Mouse (Mus musculus) left cerebral cortex, adult 18-20 months (tissue): ENCODE data around the gene Slc37a3. TPM values are rescaled to one million over a fixed set of nuclear protein-coding genes. Genes with fewer than 3 reads are reported as not detected.
"Not testable (repeated sequence)": the region's sequence is repeated elsewhere in the genome, so short reads cannot be mapped to it uniquely, and the experiment has no call there.

Source experiments
- DNase-seq, 2 experiments: peaks; one replicate each; pipeline ENCODE4 v3.0.0; 2021 to 2022; ENCODE audit warnings: low spot score in 2 of 2, mixed read lengths in 1 of 2
- total RNA-seq, 2 experiments: library from RNA; stranded (reverse); gene quantifications; 2 replicates each; pipeline ENCODE4 v1.2.3; 2021

The Slc37a3 gene
- total RNA-seq, 2 experiments from 2014 or later, result 65.9 to 71.6 TPM

- no peak for DNase-seq
Observed at GRCm38 (mm10) chr6:39379749-39380148, 2.3 kb upstream of the Slc37a3 start.

GRCm38 (mm10) chr6:39379224-39379623, 1.7 kb upstream of the Slc37a3 start:
- DNase-seq, result no peak

GRCm38 (mm10) chr6:39378161-39378835, 823 bp upstream of the Slc37a3 start:
- DNase-seq, result not testable (repeated sequence)

DNA sequence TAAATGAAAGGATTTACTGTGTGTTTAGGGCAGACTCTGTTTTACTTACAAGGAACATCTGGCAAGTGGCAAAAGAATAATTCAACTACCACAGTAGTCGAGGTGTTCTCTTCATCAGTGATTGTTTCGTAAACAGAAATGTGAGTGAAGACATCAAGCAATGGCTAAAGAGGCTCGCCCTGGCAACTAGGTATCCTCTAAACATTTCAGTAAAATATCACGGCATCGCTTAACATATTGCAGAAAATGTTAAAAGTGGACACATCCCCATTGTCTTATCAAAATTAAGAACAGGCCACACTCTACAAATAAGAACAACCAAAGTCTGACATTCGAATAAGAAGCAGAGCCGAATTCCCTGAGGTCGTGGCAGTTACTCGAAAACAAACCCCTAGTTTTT, 700 bp downstream of the Slc37a3 start:
- DNase-seq, result no peak

DNA sequence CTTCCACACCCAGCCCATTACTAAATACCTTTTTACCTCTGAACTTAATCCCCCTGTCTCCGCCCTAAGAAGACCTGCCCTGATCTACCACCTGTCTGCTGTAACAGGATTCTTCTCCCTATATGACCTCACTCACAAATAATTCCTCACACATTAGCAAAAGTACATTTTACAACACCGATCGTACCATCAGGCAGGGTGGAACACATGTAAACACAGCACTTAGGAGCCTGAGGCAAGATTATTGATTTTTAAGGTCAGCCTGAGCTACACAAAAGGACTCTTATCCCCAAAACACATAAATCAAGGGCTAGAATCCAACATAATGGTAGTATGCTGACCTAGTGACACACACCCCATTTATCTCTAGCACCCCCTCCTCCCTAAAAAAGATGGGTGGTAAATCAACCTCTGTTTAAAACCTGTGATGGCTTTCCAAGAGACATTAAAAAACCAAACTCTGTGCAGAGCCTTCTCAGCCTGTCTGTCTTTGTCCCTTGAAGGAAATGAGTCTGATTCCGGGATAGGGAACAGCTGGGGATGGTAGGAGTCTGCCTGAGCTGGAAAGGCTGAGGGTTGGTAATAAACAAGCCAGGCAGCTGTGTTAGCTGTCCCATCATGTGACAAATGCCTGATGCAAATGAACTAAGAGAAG, 4.0 kb downstream of the Slc37a3 start:
- DNase-seq, result no peak

DNA sequence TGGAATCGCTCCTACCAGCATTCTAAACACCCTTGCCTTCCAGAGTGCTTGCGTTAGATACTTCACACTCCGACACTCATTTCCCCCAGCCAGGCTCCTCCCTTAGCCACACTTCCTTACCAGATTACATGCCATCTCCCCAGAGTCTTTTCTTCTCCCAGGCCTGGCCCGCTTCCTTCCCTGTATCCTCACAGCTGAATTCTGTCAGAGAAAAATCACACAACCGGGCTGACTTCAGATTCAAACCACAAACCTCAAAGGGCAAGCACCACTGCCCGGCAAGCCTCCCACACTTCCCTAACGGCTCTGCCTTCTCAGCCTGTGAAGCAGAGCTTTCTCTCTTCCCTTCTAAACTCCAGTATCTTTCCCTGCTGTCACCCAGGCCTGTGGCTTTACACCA, 4.7 kb downstream of the Slc37a3 start:
- DNase-seq, result no peak

DNA sequence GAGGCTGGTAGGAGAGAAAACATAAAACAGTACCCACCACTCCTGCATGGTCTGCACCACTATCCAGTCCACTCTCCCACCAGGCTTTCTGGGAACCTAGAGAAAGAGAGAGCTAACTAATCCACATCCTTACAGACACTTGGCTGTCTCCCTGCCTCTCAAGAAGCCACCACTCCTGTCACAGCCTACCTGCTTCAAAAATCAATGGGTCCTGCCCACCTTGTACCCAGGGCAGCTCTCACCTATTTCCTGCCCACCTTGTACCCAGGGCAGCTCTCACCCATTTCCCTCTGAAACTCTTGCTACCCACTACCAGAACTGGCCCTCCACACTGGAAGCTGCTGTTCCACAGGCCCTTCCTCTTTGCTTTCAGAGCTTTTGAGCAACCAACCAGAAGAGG, 5.4 kb downstream of the Slc37a3 start:
- no peak for DNase-seq

- DNase-seq, result no peak
Observed at GRCm38 (mm10) chr6:39369631-39370030, 7.8 kb downstream of the Slc37a3 start.

DNA sequence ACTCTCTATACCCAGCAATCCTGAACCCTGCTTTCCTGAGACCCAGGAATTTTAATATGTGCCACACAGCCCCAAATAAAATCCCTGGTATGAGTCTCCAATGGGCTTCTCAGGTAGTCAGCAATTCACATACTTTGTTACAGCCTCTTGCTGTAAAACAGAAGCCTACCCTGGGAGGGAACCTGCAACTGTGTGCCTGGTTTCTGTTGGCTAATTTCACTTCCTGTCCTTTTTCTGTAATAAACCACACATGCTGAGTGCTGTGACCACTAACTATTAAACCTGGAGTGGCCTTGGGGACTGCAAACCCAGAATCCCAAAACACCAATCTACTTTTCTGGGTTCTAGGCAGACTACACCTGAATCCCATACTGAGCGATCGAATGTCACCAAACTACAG, 14.8 kb downstream of the Slc37a3 start:
- no peak for DNase-seq

DNA sequence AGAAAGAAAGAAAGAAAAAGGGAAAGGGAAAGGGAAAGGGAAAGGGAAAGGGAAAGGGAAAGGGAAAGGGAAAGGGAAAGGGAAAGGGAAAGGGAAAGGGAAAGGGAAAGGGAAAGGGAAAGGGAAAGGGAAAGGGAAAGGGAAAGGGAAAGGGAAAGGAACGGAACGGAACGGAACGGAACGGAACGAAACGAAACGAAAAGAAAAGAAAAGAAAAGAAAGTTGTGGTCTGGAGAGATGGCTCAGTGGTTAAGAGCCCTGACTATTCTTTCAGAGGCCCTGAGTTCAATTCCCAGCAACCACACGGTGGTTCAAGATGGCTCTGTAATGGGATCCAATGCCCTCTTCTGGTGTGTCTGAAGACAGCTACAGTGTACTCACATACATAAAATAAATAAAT, 18.3 kb downstream of the Slc37a3 start:
- DNase-seq, result not testable (repeated sequence)

- DNase-seq, result no peak
Observed at GRCm38 (mm10) chr6:39348946-39349345, 28.5 kb downstream of the Slc37a3 start.

- DNase-seq, result no peak
Observed at GRCm38 (mm10) chr6:39347880-39348814, 29.3 kb downstream of the Slc37a3 start.

- DNase-seq, result no peak
Observed at GRCm38 (mm10) chr6:39346991-39347501, 30.4 kb downstream of the Slc37a3 start.

GRCm38 (mm10) chr6:39345430-39345829, 32.0 kb downstream of the Slc37a3 start:
- DNase-seq, result no peak

DNA sequence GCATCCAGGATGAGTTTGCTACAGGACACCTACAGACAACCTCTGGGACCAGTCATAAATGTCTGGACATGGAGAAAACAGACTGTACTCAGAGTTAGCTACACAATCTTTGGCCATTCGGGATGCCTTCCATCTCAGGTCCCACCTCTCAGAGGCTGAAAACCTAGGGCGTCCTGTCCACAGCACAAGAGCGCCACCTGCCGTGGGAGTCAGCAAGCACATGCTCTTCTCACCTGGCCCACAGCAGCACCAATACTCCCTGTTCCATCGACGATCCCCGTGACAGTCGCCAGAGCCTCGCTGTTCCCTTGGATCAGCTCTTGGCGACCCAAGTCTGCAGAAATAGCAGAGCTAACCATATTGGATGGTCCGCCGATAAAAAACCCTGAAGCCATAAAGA, 33.5 kb downstream of the Slc37a3 start:
- peak; percentile 87 for DNase-seq

DNA sequence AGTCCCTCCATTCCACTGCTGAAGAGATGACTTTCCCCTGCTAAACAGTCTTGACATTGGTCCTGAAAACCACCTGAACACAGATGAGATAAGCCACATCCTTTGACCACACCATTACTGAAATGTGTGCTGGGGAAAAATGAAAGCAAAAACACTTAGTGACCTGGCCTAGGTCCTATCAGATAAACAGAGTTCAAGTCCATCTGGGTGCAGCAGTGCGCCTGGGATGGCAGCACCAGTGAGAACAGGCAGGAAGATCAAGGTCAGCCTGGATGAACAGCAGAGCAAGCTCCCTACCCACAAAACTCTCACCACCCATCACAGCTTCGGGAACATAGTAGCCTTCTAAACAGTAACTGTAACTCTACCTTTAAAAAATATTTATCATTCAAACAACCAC, 35.7 kb downstream of the Slc37a3 start:
- DNase-seq, result no peak

GRCm38 (mm10) chr6:39338359-39338758, 39.1 kb downstream of the Slc37a3 start:
- DNase-seq, result no peak

GRCm38 (mm10) chr6:39334873-39335272, 42.6 kb downstream of the Slc37a3 start:
- no peak for DNase-seq

- DNase-seq, result no peak
Observed at GRCm38 (mm10) chr6:39334224-39334623, 43.3 kb downstream of the Slc37a3 start.

DNA sequence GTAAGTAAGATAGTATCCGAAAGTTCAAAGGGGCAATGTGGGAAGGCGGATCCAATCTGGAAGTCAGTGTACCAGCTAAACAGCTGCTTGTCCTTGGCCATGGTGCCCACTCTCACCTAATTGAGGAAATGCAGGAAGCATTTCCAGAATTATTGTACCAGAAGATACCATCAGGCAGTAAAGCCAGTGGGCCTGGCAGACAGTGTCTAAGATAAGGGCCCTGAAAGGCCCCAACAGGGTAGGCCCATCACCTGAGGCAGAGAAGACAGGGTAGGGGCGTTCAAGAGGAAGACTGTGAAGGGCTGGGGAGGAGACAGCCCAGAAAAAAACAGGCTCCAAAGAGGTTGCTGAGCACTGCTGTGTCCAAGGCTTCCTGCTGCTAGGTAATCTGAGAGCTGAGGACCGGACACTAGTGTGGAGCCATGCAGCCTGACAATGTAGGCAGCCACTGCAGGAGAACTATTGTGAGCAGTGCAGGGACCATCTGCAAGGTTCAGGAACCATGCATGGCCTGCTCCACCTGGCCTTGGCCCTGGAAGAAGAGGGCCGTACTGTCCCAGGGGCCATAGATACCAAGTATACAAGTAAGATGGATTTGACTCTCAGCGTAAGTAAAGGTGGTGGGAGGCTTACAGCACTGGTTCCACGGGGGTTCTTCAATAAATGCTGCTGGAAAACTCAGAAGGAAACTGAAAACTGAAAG, 45.3 kb downstream of the Slc37a3 start:
- no peak for DNase-seq

DNA sequence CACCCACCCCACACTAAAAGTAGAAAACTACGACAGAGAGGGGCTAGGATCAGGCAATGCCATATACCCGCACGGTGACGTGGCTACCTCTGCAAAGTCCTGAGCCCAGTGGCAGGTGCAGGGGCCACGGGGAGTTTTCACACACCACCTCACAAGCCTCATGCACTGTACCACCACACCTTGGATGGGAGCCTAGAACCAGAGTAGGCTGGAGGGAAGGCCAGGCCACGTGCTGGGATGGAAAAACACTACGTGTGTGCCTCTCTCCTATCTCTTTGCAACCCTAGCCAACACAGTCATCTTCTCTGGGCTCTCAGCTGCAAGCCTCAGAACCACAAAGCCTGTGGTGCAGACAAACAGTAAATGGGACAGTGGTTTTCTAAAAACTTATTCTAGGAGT, 46.5 kb downstream of the Slc37a3 start:
- no peak for DNase-seq
